Mouse (Mus musculus) urinary bladder, adult 2 months (tissue): ENCODE data around the gene Emc8. TPM values are rescaled to one million over a fixed set of nuclear protein-coding genes. Genes with fewer than 3 reads are reported as not detected.
A peak's percentile ranks its signal among the peaks of the same experiment; 100 is the strongest.

Experiments
- DNase-seq: peaks from one replicate; pipeline ENCODE4 v3.0.0; 2022; ENCODE audit warnings: low spot score
- polyA plus RNA-seq: library from polyadenylated mRNA; depleted of rRNA; stranded (reverse); fragments of >200 nt; gene quantifications from 2 replicates; pipeline ENCODE4 v1.2.3, GENCODE M21; 2012

Emc8 gene
- polyA plus RNA-seq, 1 experiment, result 57.6 TPM

DNA sequence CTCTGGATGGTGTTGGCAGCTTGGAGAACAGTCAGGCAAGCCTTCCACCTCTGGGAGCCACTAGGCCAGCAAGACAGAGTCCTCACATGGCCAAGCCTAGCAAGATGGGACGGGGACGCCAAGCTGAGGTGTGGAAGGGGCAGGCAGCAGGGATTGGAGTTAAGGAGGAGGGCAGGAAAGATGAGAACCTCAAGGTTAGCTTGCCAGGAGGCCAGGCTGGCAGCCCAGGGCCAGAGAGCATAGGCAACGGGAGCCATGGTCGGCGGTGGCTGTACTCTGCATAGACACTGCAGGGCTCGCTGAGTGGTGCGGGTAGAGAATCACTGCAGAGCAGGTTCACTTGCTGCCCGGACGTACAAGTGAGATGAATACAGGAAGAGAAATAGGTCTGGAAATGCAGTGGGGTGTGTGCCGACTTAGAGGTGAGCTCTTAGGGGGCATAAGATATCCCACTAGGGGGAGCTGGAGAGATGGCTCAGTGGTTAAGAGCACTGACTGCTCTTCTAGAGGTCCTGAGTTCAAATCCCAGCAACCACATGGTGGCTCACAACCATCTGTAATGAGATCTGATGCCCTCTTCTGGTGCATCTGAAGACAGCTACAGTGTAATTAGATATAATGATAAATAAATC is 26.2 kb downstream of the Emc8 start:
- DNase-seq, result no peak

GRCm38 (mm10) chr8:120641245-120641644 is 27.1 kb downstream of the Emc8 start:
- no peak for DNase-seq

GRCm38 (mm10) chr8:120634329-120634839 is 34.0 kb downstream of the Emc8 start:
- peak; percentile 66 for DNase-seq

GRCm38 (mm10) chr8:120633665-120634271 is 34.6 kb downstream of the Emc8 start:
- no peak for DNase-seq

DNA sequence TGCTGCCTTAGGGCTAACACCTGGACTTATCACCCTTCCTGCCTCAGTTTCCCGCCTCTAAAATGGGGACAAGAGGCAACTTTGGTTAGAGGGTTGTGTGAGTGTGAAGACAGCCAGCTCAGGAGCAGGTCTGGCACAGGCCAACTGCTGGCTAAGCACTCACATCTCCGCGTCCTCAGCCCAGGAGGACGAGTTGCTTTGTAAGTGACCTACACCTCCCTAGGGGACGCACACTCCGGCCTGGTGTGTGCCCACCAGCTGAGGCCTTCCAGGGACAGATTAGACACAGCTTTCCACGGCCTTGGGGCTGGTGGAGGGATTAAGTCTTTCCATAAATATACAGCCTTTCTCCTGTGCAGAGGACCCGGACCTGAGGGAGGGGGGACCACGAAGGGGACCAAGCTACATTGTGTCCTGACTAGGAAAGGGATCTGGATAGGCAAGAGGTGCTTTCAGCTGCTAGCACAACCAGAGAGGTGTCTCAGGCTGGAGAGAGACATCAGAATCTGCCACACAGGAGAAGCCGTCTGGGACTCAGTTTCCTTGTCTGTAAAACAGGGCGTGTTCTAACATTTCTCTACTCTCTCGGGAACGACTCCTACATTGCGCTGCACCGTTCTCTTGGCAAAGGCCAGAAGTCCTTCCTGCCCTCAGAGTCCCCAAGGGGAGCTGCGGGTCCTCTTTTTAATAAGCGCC is 35.3 kb downstream of the Emc8 start:
- no peak for DNase-seq

DNA sequence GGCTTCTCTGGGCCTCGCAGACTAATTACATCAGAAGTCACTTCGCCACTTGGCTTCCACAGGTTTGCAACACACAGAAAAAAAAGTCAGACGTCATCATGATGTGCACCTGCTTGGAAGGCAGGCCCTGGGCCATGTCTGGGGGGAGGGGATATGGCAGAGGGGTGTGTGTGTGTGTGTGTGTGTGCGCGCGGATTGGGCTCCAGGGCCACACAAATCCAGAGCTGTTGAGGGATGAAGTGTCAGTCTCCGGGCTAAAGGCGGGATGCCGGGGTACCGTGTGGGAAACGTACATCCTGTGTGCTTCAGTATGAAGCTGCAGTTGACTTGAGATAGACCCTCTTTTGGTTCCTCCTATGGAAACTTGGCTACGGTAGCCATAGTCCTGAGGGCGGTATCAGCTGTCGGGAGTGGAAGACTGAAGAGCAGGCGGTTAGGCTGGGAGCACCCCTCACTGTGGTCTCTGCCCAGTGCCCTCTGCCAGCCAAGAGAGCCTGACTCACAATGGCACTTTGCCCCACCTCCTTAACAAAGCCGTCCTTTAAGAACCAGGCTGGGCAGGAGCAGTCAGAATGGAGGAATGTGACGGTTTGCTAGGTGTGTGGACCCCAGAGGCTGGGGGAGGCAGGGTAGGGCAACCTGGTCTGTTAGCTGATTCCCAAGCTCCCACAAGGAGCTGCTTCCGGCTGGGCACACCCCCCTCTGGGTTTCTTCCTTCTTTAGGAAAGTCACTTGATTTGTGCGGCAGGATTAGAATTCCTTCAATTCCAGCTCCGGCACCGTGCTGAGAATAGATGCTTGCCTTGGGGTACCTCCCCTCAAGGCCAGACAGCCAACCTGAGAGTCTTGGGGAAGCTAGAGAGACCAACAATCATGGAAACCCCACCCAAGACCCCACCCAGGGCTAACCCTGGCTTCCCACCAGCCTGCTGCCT is 36.7 kb downstream of the Emc8 start:
- no peak for DNase-seq

DNA sequence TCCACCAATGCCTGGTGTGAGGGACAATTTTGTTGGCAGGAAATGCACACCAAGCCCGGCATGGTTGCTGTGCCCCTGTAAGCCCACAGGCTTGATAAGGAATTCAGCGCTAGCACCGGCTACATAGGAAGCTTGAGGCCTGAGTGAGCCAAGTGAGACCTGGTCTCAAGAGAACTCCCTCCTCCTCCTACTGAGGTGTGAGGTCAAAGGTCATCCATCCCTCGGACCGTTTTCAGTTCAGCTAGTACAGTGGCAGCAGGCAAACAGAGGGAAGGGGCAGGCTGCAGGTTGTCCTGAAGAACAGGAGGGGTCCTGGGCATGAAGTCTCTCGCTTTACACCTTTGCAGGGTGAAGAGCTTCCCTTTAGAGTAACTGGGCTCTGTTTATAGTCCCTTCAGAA is 37.5 kb downstream of the Emc8 start:
- DNase-seq, result no peak

DNA sequence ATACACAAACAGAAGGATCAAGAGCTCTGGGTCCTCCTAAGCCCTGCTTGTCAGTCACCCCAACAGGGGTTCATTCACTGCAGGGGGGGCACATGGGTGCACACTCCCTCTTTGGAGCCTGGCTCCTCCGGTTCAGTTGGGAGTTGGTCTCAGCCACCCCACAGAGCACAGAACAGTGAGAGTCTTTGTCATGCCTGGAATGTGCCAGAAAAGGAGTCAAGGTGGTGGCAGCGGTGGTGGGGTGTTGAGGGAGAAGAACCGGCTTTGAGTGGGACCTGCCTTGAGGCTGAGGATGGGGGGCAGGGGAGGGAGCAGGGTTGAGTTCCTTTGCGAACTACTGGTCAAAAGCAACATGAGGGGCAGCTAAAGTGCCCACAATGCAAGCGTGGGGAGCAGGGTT is 38.3 kb downstream of the Emc8 start:
- no peak for DNase-seq

DNA sequence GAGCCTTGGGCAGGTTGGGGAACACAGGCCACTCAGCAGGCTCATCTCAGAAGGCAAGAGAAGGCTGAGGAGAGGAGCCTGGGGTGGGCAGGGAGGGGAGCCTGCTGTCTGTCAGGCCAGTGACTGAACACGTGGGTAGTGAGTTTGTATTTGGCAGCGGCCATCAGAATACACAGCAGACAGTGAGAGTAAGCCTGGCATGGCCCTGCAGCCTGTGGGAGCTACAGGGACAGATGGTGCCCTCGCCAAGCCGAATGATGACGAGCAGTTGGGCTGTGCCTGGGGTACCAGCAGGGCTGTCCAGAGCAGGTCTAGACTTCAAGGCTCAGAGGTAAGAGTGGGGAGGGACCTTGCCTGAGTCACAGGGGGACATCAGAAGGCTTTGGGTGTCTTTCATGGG is 41.1 kb downstream of the Emc8 start:
- no peak for DNase-seq

DNA sequence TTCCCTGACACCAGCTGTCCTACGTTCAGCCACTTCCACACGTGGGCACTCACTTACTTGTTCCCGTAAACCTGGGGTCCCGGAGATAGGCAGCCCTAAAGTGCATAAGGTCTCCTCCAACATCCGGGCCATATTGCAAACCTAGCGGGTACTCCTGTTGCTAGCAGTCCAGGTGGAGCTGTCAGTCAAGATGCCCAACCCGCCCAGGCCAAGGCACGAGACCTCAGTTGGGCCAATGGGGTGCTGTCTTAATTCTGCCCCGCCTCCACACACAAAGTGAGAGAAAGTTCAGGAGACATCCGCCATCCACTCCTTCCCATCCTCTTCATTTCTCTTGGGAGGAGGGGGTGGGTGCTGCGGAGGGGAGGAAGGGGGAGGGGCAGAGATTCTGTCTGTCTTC is 41.9 kb downstream of the Emc8 start:
- DNase-seq, result no peak

- DNase-seq, result no peak
Observed at GRCm38 (mm10) chr8:120623608-120624007, 44.8 kb downstream of the Emc8 start.

DNA sequence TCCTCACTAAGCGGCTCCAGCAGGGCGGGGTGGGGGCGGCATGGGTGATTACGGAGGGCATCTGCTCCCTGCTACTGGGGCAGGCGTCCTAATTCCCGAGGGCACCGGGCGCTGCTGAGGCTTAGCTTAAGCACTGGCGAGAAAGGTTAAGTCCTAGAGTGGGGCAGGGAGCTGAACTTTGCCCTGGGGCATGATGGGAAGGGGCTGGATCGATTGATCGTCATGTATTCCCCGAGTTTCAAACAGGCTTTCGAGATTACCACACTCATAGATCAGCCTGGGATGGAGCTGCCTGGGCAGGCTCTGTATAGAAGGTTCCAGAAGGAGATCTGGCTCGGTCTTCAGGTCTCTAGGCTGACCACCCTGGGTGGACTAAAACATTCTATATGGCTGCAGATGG is 46.2 kb downstream of the Emc8 start:
- DNase-seq, result no peak

- DNase-seq, result no peak
Observed at GRCm38 (mm10) chr8:120620441-120620840, 47.9 kb downstream of the Emc8 start.

DNA sequence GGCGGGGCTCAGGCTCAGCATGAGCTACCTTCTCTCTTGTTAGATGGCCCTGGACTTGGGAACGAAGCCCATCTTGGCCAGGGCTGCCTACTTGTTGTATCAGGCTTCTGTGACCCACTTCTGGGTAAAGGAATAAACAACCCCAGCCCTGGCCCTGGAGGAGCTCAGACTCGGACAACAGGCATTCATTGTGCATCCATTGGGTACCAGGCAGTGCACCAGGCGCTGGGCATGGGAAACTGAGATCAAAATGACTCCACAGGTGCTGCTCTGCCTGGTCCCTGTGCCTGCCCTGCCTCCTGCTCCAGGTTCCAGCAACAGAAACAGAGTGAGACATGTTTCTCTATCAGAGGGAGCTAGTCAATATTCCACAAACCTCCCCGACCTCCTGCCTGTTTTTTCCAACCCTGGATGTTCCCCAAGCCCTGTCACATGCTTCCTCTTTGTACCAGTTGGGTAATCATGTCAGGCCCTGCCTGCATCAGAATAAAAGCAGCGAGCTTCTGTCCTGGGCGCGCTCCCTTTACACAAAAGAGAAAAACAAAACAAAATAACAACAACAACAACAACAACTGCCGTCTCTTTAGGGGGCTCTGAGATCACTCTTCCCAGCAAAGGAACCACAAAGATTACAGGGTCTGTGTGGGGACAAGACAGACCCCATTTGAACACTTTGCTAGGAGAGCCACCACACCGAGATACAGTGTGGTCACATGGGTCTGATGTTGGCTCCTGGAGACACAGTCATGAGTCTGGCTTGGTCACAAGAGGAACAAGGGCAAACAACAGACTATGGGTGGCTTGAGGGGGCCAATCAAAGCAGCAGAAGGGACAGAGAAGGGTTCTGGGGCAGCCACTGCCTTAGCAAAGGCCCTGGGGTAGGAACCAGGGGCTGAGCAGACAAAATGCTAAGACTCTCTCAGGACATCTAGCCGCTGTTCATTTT is 48.9 kb downstream of the Emc8 start:
- DNase-seq, result no peak

DNA sequence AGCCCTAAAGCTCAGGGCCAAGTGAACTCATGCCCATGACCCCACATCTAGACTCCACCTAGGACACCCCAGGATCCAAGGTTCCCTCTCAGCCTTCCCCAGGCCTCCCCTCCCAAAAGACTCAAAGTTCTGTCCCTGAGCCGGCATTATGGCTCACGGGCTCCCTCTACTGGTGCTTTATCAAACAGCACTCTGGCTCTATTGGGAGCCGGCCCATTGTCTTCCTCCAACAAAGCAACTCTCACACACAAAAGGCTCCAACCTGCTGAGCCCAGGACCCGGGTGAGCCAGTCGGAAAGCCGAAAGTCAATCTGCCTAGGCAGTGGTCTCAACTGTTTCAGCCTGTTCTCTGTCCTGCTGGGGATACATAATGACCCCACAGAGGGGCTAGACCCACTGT is 50.3 kb downstream of the Emc8 start:
- DNase-seq, result peak; percentile 52

DNA sequence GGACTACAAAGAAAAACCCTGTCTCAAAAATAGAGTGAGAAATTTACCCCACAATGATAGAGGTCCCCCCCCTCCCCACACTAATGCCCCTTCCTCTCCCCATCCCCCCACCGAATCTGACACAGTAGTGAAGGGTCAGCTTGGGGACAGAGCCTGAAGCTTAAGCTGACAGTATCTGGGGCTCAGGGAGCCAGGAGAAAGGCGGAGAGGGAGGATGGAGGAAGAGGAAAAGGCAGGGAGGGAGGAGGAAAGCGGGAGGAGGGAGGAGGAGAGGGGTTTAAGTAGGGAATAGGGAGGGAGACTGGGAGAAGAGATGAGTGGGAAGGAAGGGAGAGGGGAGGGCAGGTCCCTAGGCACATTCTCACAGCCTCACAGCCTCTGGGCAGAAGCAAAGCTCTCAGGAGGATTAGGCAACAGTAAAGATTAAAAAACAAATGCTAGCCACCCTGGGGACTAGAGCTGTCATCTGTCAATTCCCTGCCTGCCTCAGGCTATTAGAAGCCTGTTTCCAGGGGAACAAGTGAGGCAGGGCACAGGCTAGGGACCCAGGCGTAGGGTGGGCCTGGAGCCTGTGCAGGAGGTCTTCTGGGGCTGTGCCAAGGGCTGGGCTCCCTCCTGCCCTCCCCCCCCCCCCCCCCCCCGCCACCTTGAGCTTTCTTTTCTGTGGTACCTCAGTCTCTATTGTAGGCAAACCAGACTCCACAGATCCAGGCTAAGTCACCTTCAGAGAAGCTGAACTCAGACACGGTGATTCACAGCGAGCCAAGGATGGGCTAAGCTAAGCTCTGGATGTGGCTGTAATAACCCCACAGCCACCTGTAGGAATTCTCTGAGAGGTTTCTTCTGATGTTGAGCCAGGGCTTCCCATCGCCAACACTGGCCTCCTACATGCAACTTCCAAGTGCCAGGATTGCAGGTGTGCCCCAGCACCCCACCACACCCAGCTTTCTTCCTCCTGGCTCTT is 51.4 kb downstream of the Emc8 start:
- DNase-seq, result no peak

- no peak for DNase-seq
Observed at GRCm38 (mm10) chr8:120614491-120614890, 53.9 kb downstream of the Emc8 start.

DNA sequence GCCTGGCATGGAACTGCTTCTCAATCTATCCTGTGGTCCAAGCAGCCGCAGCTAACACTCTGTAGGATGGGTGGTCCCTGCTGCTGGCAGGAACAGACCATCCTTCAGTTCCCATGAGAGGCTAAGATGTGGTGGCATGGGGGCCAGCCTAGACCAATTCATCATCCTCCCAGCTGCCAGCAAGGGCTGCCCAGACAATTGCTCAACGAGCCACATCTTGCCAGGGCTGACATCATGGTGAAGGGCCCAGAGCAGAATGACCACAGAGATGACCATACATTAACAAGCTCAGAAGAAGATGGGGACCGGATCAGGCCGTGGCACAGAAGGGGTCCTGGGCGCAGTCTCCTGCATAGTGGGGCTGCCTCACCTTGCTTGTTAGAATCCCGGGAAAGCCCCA is 57.5 kb downstream of the Emc8 start:
- DNase-seq, result no peak

DNA sequence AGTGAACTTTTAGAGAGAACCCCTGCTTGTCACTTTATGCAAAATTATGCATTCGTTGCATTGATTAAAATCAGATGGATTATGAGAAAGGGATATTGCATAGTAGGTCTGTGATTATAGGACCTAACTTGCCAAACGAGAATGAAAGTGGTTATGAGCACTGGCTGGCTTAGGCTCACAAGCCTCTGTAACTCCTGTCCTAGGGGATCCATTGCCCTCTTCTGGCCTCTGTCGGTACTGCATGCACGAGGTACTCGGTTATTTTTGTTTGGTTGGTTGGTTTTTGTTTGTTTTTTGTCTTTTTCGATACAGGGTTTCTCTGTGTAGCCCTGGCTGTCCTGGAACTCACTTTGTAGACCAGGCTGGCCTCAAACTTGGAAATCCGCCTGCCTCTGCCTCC is 60.5 kb downstream of the Emc8 start:
- DNase-seq, result peak; percentile 51

- no peak for DNase-seq
Observed at GRCm38 (mm10) chr8:120607460-120607859, 60.9 kb downstream of the Emc8 start.
